Mouse (Mus musculus): ENCODE results near the gene Igsf9.

DNA sequence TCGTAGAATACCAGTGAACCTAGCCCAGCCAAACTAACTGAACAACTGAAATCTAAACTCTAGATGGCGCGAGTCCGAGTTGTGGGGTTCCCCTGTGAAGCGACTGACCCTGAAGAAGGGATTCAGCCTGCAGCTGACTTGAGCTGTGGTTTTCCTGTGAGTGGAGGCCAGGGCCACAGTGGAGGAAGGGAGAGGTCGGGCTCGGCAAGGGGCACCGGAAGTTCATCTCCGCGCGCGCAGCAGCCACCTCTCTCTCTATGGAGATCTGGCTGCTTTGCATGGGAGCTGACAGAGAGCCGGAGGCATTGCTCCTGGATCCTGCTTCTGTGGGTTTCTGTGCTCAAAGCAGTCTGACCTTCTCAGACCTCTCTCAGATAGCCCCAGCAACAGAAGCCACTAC is 31.4 kb downstream of the Igsf9 start:
- TF ChIP-seq ELF1 (IDR thresholded peaks at IDR 0.05; ENCODE audit: low read depth, low read length): peak; percentile 80
- TF ChIP-seq USF1 (IDR thresholded peaks at IDR 0.05; ENCODE audit: low read depth, low read length): no peak
- TF ChIP-seq ZKSCAN1 (IDR thresholded peaks at IDR 0.05; ENCODE audit: borderline replicate concordance, low read depth, low read length): no peak
- TF ChIP-seq ZC3H11A (IDR thresholded peaks at IDR 0.05; ENCODE audit: low read depth, low read length): no peak
- peak; percentile 31; the same call in 1 of the 2 replicates for TF ChIP-seq MXI1 (IDR thresholded peaks at IDR 0.05; ENCODE audit: low read depth, low read length)
- TF ChIP-seq POLR2A (IDR thresholded peaks at IDR 0.05; ENCODE audit: low read depth, low read length): peak; percentile 68
- TF ChIP-seq CTCF (conservative IDR thresholded peaks at IDR 0.05 in 1 of 2, IDR thresholded peaks at IDR 0.05 in 1 of 2; ENCODE audit: low read depth in 2 of 2, low read length in 2 of 2): peak in 1 of 2 experiments; percentile 70; a peak in 2 of 4 replicates
- peak; percentile 88 for TF ChIP-seq CHD2 (IDR thresholded peaks at IDR 0.05; ENCODE audit: low read length)
- TF ChIP-seq KAT2A (IDR thresholded peaks at IDR 0.05; ENCODE audit: insufficient replicate concordance, low read length): no peak
- TF ChIP-seq ETS1 (conservative IDR thresholded peaks at IDR 0.05; ENCODE audit: low read depth, low read length): peak; percentile 95
- TF ChIP-seq MEF2A (IDR thresholded peaks at IDR 0.05; ENCODE audit: borderline replicate concordance, low read depth, low read length): peak; percentile 75; the same call in 1 of the 2 replicates
- no peak; the same call in 1 of the 2 replicates for TF ChIP-seq CHD1 (IDR thresholded peaks at IDR 0.05; ENCODE audit: low read depth, low read length)
- no peak for TF ChIP-seq GABPA (IDR thresholded peaks at IDR 0.05; ENCODE audit: insufficient replicate concordance, low read depth, low read length)
- no peak for TF ChIP-seq UBTF (IDR thresholded peaks at IDR 0.05; ENCODE audit: low read depth, low read length)

All from CH12.LX (cell line).